Mouse (Mus musculus): ENCODE results near the gene Wdr45b. TPM values are rescaled to one million over a fixed set of nuclear protein-coding genes. Genes with fewer than 3 reads are reported as not detected.
A peak's percentile ranks its signal among the peaks of the same experiment; 100 is the strongest.
"Not testable (repeated sequence)": the region's sequence is repeated elsewhere in the genome, so short reads cannot be mapped to it uniquely, and the experiment has no call there.

The Wdr45b gene
- total RNA-seq, 1 experiment = 71.8 TPM

DNA sequence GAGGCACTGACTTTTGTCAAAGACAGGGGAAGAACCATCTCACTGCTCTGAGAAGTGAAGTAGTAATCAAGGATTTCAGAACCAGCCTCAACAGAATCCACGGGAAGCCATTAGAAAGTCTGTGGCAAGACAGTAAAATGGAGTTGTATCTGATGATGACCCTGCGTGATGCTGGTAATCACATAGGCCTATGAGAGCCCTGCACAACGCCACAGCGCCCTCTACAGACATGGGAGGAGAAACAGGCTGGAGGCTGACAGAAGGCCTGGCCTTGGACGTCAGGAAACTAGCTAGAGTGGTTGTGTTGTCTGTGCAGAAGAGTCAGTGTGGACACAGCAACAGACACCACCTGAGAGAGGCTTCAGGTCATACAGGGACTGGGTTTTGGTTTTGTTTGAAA is 8.0 kb upstream of the Wdr45b start:
- H3K9ac ChIP-seq (ENCODE audit: insufficient read depth, low read depth, low read length, poor library complexity, severe bottlenecking) = no peak overlapping the region
- H3K36me3 ChIP-seq (ENCODE audit: control insufficient read depth, insufficient read depth, low read length, poor library complexity, severe bottlenecking) = no peaks in the 10 kb centered on the region
- TF ChIP-seq MAFK (IDR thresholded peaks at IDR 0.05; ENCODE audit: insufficient read depth, low read depth, low read length) (no peak), ZNF384 (IDR thresholded peaks at IDR 0.05; ENCODE audit: low read depth, low read length) (no peak)
- in situ Hi-C loops (cut with MboI; ENCODE audit: low sequenced_read_pairs in 2 of 2, unreplicated experiment in 2 of 2) = no loop called here
- H3K9me3 ChIP-seq (ENCODE audit: control insufficient read depth, insufficient read depth, low read depth, low read length) = no peaks in the 10 kb centered on the region
- no peak for DNase-seq (ENCODE audit: low read depth, low spot score)
- no peaks in the 10 kb centered on the region for H3K4me1 ChIP-seq (ENCODE audit: control insufficient read depth in 2 of 2, insufficient read depth in 2 of 2, low read length in 2 of 2, poor library complexity in 1 of 2)
- H3K27ac ChIP-seq (ENCODE audit: insufficient read depth, low read depth, low read length, poor library complexity, severe bottlenecking) = no peak overlapping the region
- H3K4me3 ChIP-seq (ENCODE audit: insufficient read depth in 1 of 2, low read depth in 1 of 2, low read length in 2 of 2, poor library complexity in 1 of 2, severe bottlenecking in 1 of 2) = no peak overlapping the region

GRCm38 (mm10) chr11:121353326-121354090 is 737 bp downstream of the Wdr45b start:
- Histone ChIP-seq H3K36me3 (ENCODE audit: control insufficient read depth, insufficient read depth, low read length, poor library complexity, severe bottlenecking) (no peaks in the 10 kb centered on the region; the same call in 1 of the 2 replicates), H3K4me1 (ENCODE audit: control insufficient read depth in 2 of 2, insufficient read depth in 2 of 2, low read length in 2 of 2, poor library complexity in 1 of 2) (peaks cover 4% of the 10 kb centered on the region in 2 experiments; a peak in 2 of 4 replicates), H3K4me3 (ENCODE audit: insufficient read depth in 1 of 2, low read depth in 1 of 2, low read length in 2 of 2, poor library complexity in 1 of 2, severe bottlenecking in 1 of 2) (peak overlapping the region; percentile 84 to 96), H3K9ac (ENCODE audit: insufficient read depth, low read depth, low read length, poor library complexity, severe bottlenecking) (peak overlapping the region; percentile 95), H3K27ac (ENCODE audit: insufficient read depth, low read depth, low read length, poor library complexity, severe bottlenecking) (peak overlapping the region; percentile 65; the same call in 1 of the 2 replicates), H3K9me3 (ENCODE audit: control insufficient read depth, insufficient read depth, low read depth, low read length) (no peaks in the 10 kb centered on the region)
- no peak for DNase-seq (ENCODE audit: low read depth, low spot score)
- in situ Hi-C loops (cut with MboI; ENCODE audit: low sequenced_read_pairs in 2 of 2, unreplicated experiment in 2 of 2) = no loop called here
- TF ChIP-seq CHD2 (IDR thresholded peaks at IDR 0.05; ENCODE audit: low read depth, low read length) = no peak
- TF ChIP-seq HCFC1 (IDR thresholded peaks at IDR 0.05; ENCODE audit: borderline replicate concordance, insufficient read depth, low read length) = no peak
- TF ChIP-seq ZNF384 (IDR thresholded peaks at IDR 0.05; ENCODE audit: low read depth, low read length) = no peak
- no peak for TF ChIP-seq ZC3H11A (IDR thresholded peaks at IDR 0.05; ENCODE audit: borderline replicate concordance, low read depth, low read length)
- TF ChIP-seq MAFK (IDR thresholded peaks at IDR 0.05; ENCODE audit: insufficient read depth, low read depth, low read length) = no peak

DNA sequence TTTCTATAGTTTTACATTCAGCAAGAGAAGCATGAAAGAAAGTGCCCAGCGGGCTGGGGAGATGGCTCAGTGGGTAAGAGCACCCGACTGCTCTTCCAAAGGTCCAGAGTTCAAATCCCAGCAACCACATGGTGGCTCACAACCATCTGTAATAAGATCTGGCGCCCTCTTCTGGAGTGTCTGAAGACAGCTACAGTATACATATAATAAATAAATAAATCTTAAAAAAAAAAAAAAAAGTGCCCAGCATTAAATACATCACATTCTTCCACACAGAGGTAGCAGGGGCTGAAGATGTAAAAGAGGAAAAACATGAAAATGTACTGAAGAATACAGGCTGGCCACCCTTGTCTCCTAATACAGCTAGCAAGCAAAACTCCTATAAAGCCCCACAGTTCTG is 5.5 kb downstream of the Wdr45b start:
- H3K9ac ChIP-seq (ENCODE audit: insufficient read depth, low read depth, low read length, poor library complexity, severe bottlenecking); H3K27ac ChIP-seq (ENCODE audit: insufficient read depth, low read depth, low read length, poor library complexity, severe bottlenecking); DNase-seq (ENCODE audit: low read depth, low spot score); H3K36me3 ChIP-seq (ENCODE audit: control insufficient read depth, insufficient read depth, low read length, poor library complexity, severe bottlenecking); H3K4me1 ChIP-seq (ENCODE audit: control insufficient read depth in 2 of 2, insufficient read depth in 2 of 2, low read length in 2 of 2, poor library complexity in 1 of 2); in situ Hi-C loops (cut with MboI; ENCODE audit: low sequenced_read_pairs in 2 of 2, unreplicated experiment in 2 of 2); H3K9me3 ChIP-seq (ENCODE audit: control insufficient read depth, insufficient read depth, low read depth, low read length); H3K4me3 ChIP-seq (ENCODE audit: insufficient read depth in 1 of 2, low read depth in 1 of 2, low read length in 2 of 2, poor library complexity in 1 of 2, severe bottlenecking in 1 of 2): not testable (repeated sequence)
- 0 out of 2 replicates have a peak, but pooled peaks have one; percentile 23 for TF ChIP-seq ZNF384 (IDR thresholded peaks at IDR 0.05; ENCODE audit: low read depth, low read length)

DNA sequence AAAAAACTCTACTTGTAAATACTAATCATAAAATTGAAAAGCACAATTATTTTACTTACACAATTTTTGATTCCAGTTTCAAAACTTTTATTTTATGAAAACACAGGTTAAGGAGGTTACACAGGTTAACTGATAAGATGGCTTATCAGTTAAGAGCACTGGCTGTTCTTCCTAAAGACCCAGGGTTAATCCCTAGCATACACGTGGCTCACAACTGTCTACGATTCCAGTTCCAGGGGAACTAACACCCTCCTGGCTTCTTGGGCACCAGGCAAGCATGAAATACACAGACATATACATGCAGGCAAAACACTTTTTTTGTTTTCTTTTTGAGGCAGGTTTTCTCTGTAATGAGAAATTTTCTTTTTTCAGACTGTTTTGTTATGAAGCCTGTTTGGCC is 6.1 kb downstream of the Wdr45b start:
- TF ChIP-seq ZC3H11A (IDR thresholded peaks at IDR 0.05; ENCODE audit: borderline replicate concordance, low read depth, low read length) (no peak), MAFK (IDR thresholded peaks at IDR 0.05; ENCODE audit: insufficient read depth, low read depth, low read length) (no peak), HCFC1 (IDR thresholded peaks at IDR 0.05; ENCODE audit: borderline replicate concordance, insufficient read depth, low read length) (no peak), CHD2 (IDR thresholded peaks at IDR 0.05; ENCODE audit: low read depth, low read length) (no peak)
- Histone ChIP-seq H3K9me3 (ENCODE audit: control insufficient read depth, insufficient read depth, low read depth, low read length) (no peaks in the 10 kb centered on the region), H3K27ac (ENCODE audit: insufficient read depth, low read depth, low read length, poor library complexity, severe bottlenecking) (no peak overlapping the region), H3K36me3 (ENCODE audit: control insufficient read depth, insufficient read depth, low read length, poor library complexity, severe bottlenecking) (no peaks in the 10 kb centered on the region; the same call in 1 of the 2 replicates), H3K4me1 (ENCODE audit: control insufficient read depth in 2 of 2, insufficient read depth in 2 of 2, low read length in 2 of 2, poor library complexity in 1 of 2) (peaks cover 0 to 1% of the 10 kb centered on the region in 2 experiments; a peak in 1 of 4 replicates), H3K9ac (ENCODE audit: insufficient read depth, low read depth, low read length, poor library complexity, severe bottlenecking) (no peak overlapping the region), H3K4me3 (ENCODE audit: insufficient read depth in 1 of 2, low read depth in 1 of 2, low read length in 2 of 2, poor library complexity in 1 of 2, severe bottlenecking in 1 of 2) (no peak overlapping the region)
- DNase-seq (ENCODE audit: low read depth, low spot score) = no peak
- in situ Hi-C loops (cut with MboI; ENCODE audit: low sequenced_read_pairs in 2 of 2, unreplicated experiment in 2 of 2) = no loop called here

DNA sequence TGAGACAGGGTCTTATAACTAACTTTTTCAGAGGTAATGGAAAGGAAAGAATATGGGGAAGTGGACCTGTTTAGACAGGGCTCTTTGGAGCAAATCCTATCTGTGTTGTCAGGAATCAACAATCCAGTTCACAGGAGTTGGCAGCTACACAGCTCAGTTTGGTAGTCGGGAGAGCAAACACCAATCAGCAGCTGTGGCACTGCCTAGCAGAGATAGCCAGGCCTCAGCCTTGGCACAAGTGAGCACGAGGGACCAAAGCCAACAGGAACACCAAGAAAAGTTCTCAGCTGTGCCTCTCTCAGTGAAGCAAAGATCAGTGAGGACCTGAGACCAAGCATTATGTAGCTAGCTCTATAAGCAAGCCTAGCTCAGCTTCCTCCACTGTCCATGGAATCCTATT is 7.2 kb downstream of the Wdr45b start:
- no peak for DNase-seq (ENCODE audit: low read depth, low spot score)
- H3K9me3 ChIP-seq (ENCODE audit: control insufficient read depth, insufficient read depth, low read depth, low read length) = no peaks in the 10 kb centered on the region
- H3K4me1 ChIP-seq (ENCODE audit: control insufficient read depth in 2 of 2, insufficient read depth in 2 of 2, low read length in 2 of 2, poor library complexity in 1 of 2) = no peaks in the 10 kb centered on the region
- no peak overlapping the region for H3K4me3 ChIP-seq (ENCODE audit: insufficient read depth in 1 of 2, low read depth in 1 of 2, low read length in 2 of 2, poor library complexity in 1 of 2, severe bottlenecking in 1 of 2)
- no peaks in the 10 kb centered on the region; the same call in 1 of the 2 replicates for H3K36me3 ChIP-seq (ENCODE audit: control insufficient read depth, insufficient read depth, low read length, poor library complexity, severe bottlenecking)
- H3K27ac ChIP-seq (ENCODE audit: insufficient read depth, low read depth, low read length, poor library complexity, severe bottlenecking) = no peak overlapping the region
- H3K9ac ChIP-seq (ENCODE audit: insufficient read depth, low read depth, low read length, poor library complexity, severe bottlenecking) = no peak overlapping the region
- TF ChIP-seq ZC3H11A (IDR thresholded peaks at IDR 0.05; ENCODE audit: borderline replicate concordance, low read depth, low read length) = no peak
- TF ChIP-seq ZNF384 (IDR thresholded peaks at IDR 0.05; ENCODE audit: low read depth, low read length) = no peak
- TF ChIP-seq CHD2 (IDR thresholded peaks at IDR 0.05; ENCODE audit: low read depth, low read length) = no peak
- TF ChIP-seq MAFK (IDR thresholded peaks at IDR 0.05; ENCODE audit: insufficient read depth, low read depth, low read length) = no peak
- no peak for TF ChIP-seq HCFC1 (IDR thresholded peaks at IDR 0.05; ENCODE audit: borderline replicate concordance, insufficient read depth, low read length)
- in situ Hi-C loops (cut with MboI; ENCODE audit: low sequenced_read_pairs in 2 of 2, unreplicated experiment in 2 of 2) = no loop called here

DNA sequence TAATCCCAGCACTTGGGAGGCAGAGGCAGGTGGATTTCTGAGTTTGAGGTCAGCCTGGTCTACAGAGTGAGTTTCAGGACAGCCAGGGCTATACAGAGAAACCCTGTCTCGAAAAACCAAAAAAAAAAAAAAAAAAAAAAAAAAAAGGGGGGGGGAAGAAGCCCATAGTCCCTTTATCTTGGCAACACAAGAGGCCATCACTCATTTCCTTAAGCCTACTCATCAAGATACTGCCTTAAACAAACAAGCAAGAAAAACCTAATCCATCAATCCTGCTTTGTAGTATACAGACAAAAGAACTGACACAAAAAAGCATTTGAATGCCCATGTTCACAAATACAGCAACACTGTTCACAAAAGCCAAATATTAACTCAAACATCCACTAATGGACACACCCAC is 11.8 kb downstream of the Wdr45b start:
- H3K36me3 ChIP-seq (ENCODE audit: control insufficient read depth, insufficient read depth, low read length, poor library complexity, severe bottlenecking); in situ Hi-C loops (cut with MboI; ENCODE audit: low sequenced_read_pairs in 2 of 2, unreplicated experiment in 2 of 2); H3K27ac ChIP-seq (ENCODE audit: insufficient read depth, low read depth, low read length, poor library complexity, severe bottlenecking); H3K9me3 ChIP-seq (ENCODE audit: control insufficient read depth, insufficient read depth, low read depth, low read length); DNase-seq (ENCODE audit: low read depth, low spot score); H3K4me1 ChIP-seq (ENCODE audit: control insufficient read depth in 2 of 2, insufficient read depth in 2 of 2, low read length in 2 of 2, poor library complexity in 1 of 2); H3K9ac ChIP-seq (ENCODE audit: insufficient read depth, low read depth, low read length, poor library complexity, severe bottlenecking); H3K4me3 ChIP-seq (ENCODE audit: insufficient read depth in 1 of 2, low read depth in 1 of 2, low read length in 2 of 2, poor library complexity in 1 of 2, severe bottlenecking in 1 of 2): not testable (repeated sequence)
